Mouse (Mus musculus): ENCODE results near the gene Mon2.

DNA sequence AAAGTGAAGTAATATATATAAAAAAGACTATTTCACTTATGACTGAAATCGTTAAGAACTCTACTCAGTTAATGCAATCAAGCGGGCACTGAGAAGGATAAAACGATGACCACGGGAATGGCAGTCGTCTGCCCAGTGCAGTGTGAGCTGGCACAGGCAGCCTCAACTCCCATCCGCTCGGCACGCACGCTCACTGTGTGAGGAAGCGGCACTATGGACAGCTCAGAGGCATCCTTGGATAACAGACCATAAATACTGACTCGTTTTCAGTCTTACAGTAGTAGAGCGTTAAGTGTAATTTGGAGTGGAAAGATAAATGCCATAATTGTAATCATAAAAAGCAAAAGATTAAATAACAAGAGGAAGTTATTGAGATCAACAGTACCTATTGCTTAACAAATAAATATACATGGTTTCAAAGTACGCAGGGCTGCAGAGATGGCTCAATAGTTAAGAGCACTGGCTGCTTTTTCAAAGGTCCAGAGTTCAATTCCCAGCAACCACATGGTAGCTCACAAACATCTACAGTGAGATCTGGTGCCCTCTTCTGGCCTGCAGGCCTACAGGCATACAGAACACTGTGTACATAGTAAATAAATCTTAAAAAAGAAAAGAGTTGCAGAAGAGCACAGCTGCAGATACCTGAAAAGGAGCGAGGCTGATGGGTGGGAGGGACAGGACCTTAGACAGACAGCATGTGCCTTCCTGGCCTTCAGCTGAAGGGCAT is 44.5 kb upstream of the Mon2 start:
- TF ChIP-seq POLR2A (IDR thresholded peaks at IDR 0.05; ENCODE audit: borderline replicate concordance, low read depth, low read length) (no peak), CTCF (IDR thresholded peaks at IDR 0.05; ENCODE audit: low read depth, low read length) (no peak)

All from bone marrow macrophage, adult 2 months (primary cell).